Mouse (Mus musculus): ENCODE results near the gene Eps15l1.

Gene Eps15l1

GRCm38 (mm10) chr8:72350727-72351126, 70.5 kb downstream of the Eps15l1 start:
- no peak for DNase-seq (ENCODE audit: low read depth, low spot score)

DNA sequence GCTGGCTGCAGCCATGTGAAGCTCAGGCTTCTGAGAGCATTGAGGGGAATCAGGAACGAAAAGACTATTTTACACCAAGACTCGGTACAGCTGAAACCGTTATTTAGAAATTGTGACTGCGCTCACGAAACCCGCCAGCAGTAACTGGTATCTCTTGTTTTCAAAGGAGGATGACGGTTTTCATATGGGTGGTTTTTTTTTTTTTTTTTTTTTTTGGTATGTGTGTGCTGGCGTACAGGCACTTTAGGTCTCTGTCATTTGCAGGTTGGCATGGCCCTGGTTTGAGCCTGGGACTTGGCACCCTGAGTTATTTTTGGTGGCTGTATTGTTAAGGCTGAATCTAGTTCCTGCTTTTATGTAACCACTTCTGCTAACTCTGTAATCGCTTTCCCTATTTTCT, 71.4 kb downstream of the Eps15l1 start:
- no peak for DNase-seq (ENCODE audit: low read depth, low spot score)

DNA sequence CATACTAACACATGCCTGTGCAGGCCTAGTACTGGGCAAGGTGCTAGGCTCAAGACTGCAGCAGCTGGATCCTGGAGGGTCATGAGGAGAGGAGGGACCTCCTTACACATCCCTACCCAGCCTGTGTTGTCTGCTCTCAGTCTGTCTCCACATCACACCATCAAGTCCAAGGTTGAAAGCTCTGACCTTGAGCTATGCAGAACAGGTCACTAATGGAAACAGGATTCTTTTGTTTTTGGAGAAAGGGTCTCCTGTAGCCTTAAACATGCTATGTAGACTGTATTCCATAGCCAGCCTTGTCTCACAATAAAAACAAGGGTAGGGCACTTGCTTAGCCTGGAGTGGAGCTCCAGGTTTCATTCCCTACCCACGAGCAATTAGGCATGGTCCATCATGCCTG, 72.3 kb downstream of the Eps15l1 start:
- DNase-seq (ENCODE audit: low read depth, low spot score) = no peak

- no peak for DNase-seq (ENCODE audit: low read depth, low spot score)
Observed at GRCm38 (mm10) chr8:72348114-72348513, 73.1 kb downstream of the Eps15l1 start.

- no peak for DNase-seq (ENCODE audit: low read depth, low spot score)
Observed at GRCm38 (mm10) chr8:72347553-72347952, 73.7 kb downstream of the Eps15l1 start.

- no peak for DNase-seq (ENCODE audit: low read depth, low spot score)
Observed at GRCm38 (mm10) chr8:72343725-72344124, 77.5 kb downstream of the Eps15l1 start.

DNA sequence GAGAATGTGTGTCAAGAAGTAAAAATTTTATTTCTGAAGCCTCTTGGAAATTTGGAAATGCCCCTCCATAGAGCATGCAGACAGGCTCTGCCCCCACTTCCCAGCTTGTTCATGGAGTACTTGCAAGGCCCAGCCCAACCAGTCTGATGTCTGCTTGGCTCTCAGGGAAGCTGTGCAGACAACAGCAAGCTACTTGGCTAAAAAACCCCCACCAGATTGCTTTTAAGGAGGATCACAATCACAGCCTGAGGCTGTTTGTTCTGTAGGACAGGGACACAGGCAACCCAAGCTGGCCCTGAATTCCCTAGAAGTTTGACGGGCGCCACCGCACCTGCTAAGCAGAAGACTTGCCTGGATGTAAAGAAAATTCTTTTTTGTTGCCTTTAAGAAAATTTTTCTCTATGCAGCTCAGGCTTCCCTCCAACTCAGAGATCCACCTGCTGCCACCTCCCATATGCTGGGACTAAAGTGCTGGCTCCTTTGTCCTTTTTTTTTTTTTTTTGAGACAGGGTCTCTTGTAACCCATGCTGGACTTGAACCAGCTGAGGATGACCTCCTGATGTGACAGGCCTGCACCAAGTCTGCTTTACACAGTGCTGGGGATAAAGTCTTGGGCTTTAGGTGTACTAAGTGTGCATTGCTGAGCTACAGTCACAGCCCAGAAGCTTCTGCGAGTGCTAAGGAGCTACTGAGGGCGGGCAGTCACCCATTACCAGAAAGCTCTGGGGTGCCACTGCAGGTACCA, 78.5 kb downstream of the Eps15l1 start:
- DNase-seq (ENCODE audit: low read depth, low spot score) = no peak

DNA sequence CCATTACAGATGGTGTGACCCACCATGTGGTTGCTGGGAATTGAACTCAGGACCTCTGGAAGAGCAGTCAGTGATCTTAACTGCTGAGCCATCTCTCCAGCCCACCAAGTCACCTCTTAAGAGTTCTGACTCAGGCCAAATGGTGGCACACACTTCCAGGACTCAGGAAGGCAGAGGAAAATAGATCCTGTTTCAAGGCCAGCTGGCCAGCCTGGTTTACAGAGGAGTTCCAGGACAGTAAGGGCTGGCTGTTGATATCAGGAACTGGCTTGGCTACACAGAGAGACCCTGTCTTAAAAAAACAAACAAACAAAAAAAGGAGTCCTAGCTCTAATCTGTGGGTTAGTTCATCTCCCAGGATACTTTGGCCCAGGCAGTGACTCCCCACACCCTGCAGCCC, 84.2 kb downstream of the Eps15l1 start:
- DNase-seq (ENCODE audit: low read depth, low spot score) = no peak

DNA sequence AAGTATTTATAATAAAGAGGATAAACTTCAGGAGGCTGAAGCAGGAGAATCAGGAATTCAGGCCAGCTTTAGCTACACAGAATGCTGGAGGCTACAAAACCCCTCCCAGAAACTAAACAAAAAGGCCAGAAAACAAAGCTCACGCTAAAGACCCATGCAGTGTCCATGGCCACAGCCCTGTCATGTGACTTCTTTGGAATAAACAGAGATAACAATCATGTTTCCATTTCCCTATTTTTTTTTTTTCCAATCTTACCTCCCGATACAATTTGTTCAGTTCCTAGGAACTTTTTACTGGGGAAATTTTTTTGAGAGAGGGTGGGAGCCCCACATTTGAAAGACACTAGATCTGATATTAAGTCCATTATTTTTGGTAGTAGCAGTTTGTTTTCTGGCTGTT, 85.0 kb downstream of the Eps15l1 start:
- DNase-seq (ENCODE audit: low read depth, low spot score) = no peak

DNA sequence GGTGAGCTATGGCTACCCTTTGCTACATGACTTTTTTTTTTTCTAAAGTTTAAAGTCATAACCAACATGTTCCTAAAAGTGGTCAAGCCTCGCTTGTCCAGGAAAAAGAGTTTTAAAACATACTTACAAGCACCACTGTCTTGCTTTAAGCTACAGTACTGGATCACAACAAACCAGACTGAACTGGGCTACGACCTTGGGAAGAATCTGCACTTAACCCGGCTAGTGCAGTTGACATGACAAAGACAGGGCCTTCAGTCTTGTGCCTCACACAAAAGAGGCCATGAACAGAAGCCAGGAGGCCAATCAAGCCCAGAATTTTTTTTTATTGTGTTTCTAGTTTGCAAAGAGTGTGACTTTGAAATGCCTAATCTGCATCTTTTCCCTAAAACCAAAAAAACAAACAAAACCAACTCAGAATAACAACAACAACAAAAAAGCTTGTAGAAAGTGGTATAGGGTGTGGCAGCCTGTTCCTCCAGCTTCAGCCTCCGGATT, 87.1 kb downstream of the Eps15l1 start:
- DNase-seq (ENCODE audit: low read depth, low spot score) = peak; percentile 80

DNA sequence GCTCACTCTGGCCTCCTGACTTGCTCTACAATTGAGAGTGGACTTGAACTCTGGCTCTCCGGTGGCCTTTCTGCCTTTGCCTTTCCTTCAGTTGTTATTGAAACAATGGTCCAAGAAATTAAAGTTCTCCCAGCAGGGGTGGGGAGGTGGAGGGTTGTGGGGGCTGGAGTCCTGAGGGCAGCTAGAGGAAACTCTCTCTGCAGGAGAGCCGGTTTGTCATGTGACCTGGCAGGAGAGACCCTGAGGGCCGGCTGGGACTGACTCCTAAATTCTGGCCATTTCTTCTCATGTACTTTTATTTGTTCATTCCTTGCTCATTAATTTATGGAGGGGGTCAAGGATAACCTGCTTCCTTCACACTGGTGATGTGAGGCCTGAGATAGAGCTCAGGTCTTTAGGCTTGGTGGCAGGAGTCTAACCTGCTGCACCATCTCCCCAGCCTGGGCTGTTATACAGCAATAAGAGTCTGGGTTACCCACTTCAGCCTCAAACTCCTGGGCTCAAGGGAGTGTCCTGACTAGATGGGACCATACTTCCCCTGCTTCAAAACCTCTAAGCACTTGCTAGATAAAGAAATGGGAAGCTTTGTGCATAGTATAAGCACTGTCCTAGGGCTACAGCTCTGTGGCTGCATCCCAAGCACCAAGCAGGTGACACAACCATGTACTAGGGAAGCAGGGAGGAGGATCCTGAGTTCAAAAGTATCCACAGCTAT, 87.7 kb downstream of the Eps15l1 start:
- DNase-seq (ENCODE audit: low read depth, low spot score) = no peak

- no peak for DNase-seq (ENCODE audit: low read depth, low spot score)
Observed at GRCm38 (mm10) chr8:72331631-72332030, 89.6 kb downstream of the Eps15l1 start.

- no peak for DNase-seq (ENCODE audit: low read depth, low spot score)
Observed at GRCm38 (mm10) chr8:72330806-72331516, 90.3 kb downstream of the Eps15l1 start.

- DNase-seq (ENCODE audit: low read depth, low spot score) = no peak
Observed at GRCm38 (mm10) chr8:72329116-72329515, 92.1 kb downstream of the Eps15l1 start.

GRCm38 (mm10) chr8:72324708-72325107, 96.6 kb downstream of the Eps15l1 start:
- DNase-seq (ENCODE audit: low read depth, low spot score) = no peak

- no peak for DNase-seq (ENCODE audit: low read depth, low spot score)
Observed at GRCm38 (mm10) chr8:72324036-72324706, 97.1 kb downstream of the Eps15l1 start.

GRCm38 (mm10) chr8:72323131-72323725, 98.0 kb downstream of the Eps15l1 start:
- no peak for DNase-seq (ENCODE audit: low read depth, low spot score)

GRCm38 (mm10) chr8:72322471-72322889, 98.8 kb downstream of the Eps15l1 start:
- DNase-seq (ENCODE audit: low read depth, low spot score) = no peak

DNA sequence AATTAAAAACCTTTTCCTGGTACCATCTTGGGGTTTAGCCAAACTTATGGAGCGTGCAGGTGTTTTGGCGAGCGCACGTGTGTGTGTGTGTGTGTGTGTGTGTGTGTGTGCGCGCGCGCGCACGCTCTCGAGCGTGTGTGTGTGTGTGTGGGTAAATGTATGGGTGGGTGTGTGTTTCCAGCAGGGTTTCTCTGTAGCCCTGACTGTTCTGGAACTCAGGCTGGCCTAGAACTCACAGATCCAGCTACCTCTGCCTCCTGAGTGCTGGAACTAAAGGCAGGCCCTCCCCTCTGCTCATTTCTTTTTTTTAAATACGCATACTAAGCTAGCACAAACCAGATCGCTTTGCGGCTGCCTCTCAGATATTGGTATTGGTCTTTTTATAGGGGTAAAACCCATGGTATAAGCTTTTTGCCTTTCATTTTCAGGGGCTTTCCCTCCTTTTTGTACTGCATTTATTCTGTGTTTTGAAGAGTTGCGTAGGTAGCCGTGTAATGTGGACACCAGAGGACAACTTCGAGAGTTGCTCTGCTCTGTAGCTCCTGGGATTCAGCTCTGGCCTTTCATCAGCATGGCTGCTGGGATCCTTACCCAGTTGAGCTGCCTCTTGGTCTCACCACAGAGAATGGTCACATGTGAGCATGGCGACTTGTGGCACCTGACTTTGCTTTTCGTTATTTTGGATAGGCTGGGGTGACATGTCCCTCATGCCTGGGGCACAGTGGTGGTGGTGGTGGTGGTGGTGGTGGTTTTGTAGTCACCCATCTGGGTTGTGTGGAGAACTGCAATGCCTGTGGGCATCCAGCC, 99.4 kb downstream of the Eps15l1 start:
- DNase-seq (ENCODE audit: low read depth, low spot score) = no peak

- DNase-seq (ENCODE audit: low read depth, low spot score) = no peak
Observed at GRCm38 (mm10) chr8:72320803-72321583, 100.3 kb downstream of the Eps15l1 start.
